Mouse (Mus musculus) hindbrain, embryonic 15.5 days (tissue): ENCODE measurements at regions not wholly inside any gene's neighbourhood (a gene's known extent, or its start where the extent isn't known, plus 50 kb on each side); places are given as distances from the start of the nearest gene placed in this dataset.
A peak's percentile ranks its signal among the peaks of the same experiment; 100 is the strongest.

Source experiments
- ATAC-seq: fragments of 200-750 bp; cut with Nextera tagmentation; 2 replicates; pipeline ENCODE4 v1.8.0; 2017; ENCODE audit warnings: low read depth, moderate number of reproducible peaks, moderate TSS enrichment; ENCODE audit not compliant: low FRiP score
- H3K27ac ChIP-seq: fragments of 300-500 bp; sonication (generic); replicated peaks from 2 replicates; pipeline ENCODE4 v1.5.1; 2015; ENCODE audit warnings: mild to moderate bottlenecking, inconsistent platforms
- H3K27me3 ChIP-seq: fragments of 300-500 bp; sonication (generic); 2 replicates; pipeline ENCODE4 v1.6.1; 2015; ENCODE audit warnings: control low read depth, inconsistent platforms
- H3K36me3 ChIP-seq: fragments of 300-500 bp; sonication (generic); 2 replicates; pipeline ENCODE4 v1.6.1; 2015; ENCODE audit warnings: control low read depth, inconsistent platforms
- H3K4me1 ChIP-seq: fragments of 300-500 bp; sonication (generic); replicated peaks from 2 replicates; pipeline ENCODE4 v1.6.1; 2015; ENCODE audit warnings: control low read depth, inconsistent platforms
- H3K4me2 ChIP-seq: fragments of 300-500 bp; sonication (generic); 2 replicates; pipeline ENCODE4 v1.6.1; 2015; ENCODE audit warnings: moderate library complexity, mild to moderate bottlenecking, inconsistent platforms
- H3K4me3 ChIP-seq: fragments of 300-500 bp; sonication (generic); 2 replicates; pipeline ENCODE4 v1.5.1; 2015; ENCODE audit warnings: mild to moderate bottlenecking, inconsistent platforms
- H3K9ac ChIP-seq: fragments of 300-500 bp; sonication (generic); 2 replicates; pipeline ENCODE4 v1.6.1; 2015; ENCODE audit warnings: inconsistent platforms
- H3K9me3 ChIP-seq: fragments of 300-500 bp; sonication (generic); 2 replicates; pipeline ENCODE4 v1.6.1; 2016; ENCODE audit warnings: control low read depth, inconsistent platforms
- WGBS: fragments of 180-500 bp; shearing (Covaris S2); methylation state at CpG from one replicate; pipeline ENCODE4 v1.1.7; 2015; 5-methylcytosine and 5-hydroxymethylcytosine counted together

DNA sequence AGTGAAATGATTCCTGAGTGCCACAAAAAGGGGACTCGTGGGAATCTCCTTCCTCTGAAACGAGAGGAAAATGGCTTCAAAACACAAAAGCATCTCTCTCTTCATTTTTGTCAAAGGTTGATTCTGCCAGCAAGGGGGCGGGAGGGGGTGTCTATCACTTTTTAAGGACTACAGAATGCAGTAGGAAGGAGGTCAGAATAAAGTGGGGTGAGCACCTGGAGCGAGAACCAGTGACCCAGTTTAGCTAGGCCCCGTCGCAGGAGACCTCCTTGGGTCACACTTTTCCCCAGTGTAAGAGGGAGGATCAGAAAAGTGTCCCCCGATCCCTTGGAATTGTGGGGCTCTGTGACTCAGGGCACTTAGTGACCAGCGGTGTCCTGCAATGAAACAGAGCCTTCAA lies 133.1 kb downstream of the Tgfb2 start:
- no peaks in the 10 kb centered on the region for H3K9me3 ChIP-seq
- no peak overlapping the region for H3K27ac ChIP-seq
- no peaks in the 10 kb centered on the region for H3K4me1 ChIP-seq
- H3K9ac ChIP-seq: no peak overlapping the region
- no peak overlapping the region for H3K4me2 ChIP-seq
- no peaks in the 10 kb centered on the region for H3K27me3 ChIP-seq
- H3K4me3 ChIP-seq: no peak overlapping the region
- no peak for ATAC-seq
- 88% methylated on average over 8 of the region's 8 CpGs for WGBS
- H3K36me3 ChIP-seq: no peaks in the 10 kb centered on the region

DNA sequence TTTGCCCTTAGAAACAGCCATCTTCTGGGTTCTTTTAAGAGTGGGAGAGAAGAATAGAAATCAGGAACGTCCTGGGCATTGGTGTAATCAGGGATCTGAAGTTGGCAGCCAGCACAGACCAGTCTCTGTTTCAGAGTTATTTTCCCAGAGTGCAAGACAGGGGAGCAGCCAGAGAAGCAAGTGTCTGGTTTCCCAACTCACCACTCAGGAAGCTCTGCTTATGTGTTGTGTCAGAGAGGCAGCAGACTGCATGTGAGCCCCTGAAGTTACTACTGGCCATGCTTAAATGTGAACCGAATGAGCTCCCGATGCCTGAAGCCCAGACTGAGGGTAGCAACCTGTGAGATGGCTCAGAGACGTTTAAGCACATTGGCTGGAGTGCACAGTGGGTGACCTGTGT lies 133.7 kb downstream of the Tgfb2 start:
- no peaks in the 10 kb centered on the region; the same call in 1 of the 2 replicates for H3K4me1 ChIP-seq
- 68% methylated on average over 4 of the region's 4 CpGs for WGBS
- H3K27me3 ChIP-seq: no peaks in the 10 kb centered on the region
- no peak overlapping the region for H3K4me2 ChIP-seq
- no peak for ATAC-seq
- H3K9ac ChIP-seq: no peak overlapping the region
- no peaks in the 10 kb centered on the region for H3K36me3 ChIP-seq
- H3K27ac ChIP-seq: no peak overlapping the region
- H3K9me3 ChIP-seq: no peaks in the 10 kb centered on the region
- H3K4me3 ChIP-seq: no peak overlapping the region

DNA sequence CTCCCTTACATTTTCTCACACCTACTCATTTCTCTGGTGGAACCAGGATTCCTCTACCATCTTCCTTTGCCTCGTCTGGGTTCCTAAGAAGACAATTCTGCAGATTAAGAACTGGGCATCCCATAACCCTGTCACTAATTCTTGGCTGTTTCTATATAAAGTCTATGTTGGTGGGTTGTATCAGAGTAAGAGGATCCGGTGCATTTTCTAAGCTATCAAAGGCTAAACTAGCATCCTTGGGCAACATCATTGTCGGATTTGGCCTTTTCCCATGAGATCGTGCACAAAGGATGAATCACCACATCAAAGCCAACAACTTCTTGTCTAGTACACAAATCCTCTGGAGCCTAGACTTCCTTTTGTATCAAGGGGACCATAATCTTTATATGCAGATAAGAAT lies 137.3 kb downstream of the Tgfb2 start:
- H3K27ac ChIP-seq: no peak overlapping the region
- H3K4me3 ChIP-seq: no peak overlapping the region
- H3K4me2 ChIP-seq: no peak overlapping the region
- no peaks in the 10 kb centered on the region for H3K27me3 ChIP-seq
- no peaks in the 10 kb centered on the region for H3K9me3 ChIP-seq
- no peaks in the 10 kb centered on the region for H3K36me3 ChIP-seq
- H3K4me1 ChIP-seq: no peaks in the 10 kb centered on the region; the same call in 1 of the 2 replicates
- 85% methylated on average over 4 of the region's 4 CpGs for WGBS
- H3K9ac ChIP-seq: no peak overlapping the region
- no peak for ATAC-seq

DNA sequence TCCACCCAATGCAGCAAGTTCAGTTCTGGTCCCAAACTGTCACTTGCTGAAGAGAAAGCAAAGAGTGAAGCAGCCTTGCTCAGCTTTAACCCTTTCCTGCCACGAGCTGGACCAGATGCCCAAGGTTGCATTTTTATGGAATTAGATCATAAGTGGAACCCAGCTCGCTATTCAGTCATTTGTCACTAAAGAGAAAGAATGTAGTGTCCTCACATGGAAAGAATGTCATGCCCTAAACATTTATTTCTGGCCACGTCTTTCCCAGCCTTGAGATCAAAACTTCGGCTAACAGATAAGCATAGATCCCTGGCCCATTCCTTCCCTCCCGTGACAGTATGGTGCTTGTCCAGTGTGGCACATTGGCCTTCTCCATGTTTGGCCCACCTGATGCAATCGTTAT lies 137.7 kb downstream of the Tgfb2 start:
- ATAC-seq: no peak
- WGBS: 78% methylated on average over 6 of the region's 6 CpGs
- H3K27me3 ChIP-seq: no peaks in the 10 kb centered on the region

DNA sequence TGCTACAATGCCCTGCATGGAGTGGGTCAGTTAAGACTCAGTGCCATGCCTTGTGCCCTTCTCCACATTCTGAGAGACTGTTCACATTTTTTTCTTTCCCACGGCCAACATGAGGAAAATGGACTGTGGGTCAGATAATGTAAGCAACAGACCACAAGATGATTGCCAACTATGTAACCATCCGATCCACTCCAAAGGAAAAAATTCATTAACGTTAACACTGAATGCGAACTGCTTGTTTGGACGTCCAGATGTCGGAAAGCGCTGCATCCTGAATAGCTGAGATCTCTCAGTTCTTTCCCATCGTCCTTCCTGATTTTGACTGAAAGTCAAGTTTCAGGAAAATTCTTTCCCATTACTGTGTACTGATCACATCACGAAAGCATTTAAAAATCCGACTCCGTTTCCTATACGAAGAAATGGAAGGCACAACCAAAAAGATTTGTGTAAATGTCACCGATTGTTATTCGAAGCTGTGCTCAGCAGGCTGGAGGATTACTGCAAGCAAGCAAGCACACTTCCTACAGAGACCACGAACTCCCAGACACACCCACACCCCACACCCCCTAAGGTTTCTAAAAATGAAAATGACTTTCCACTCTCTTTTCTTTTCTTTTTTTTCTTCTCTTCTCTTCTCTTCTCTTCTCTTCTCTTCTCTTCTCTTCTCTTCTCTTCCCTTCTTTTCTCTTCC lies 138.5 kb downstream of the Tgfb2 start:
- no peaks in the 10 kb centered on the region; the same call in 1 of the 2 replicates for H3K4me1 ChIP-seq
- WGBS: 20% methylated on average over 15 of the region's 15 CpGs
- ATAC-seq: no peak
- peak overlapping the region; percentile 23 for H3K4me2 ChIP-seq
- no peaks in the 10 kb centered on the region for H3K9me3 ChIP-seq
- no peaks in the 10 kb centered on the region for H3K36me3 ChIP-seq
- no peaks in the 10 kb centered on the region for H3K27me3 ChIP-seq
- no peak overlapping the region for H3K9ac ChIP-seq
- H3K27ac ChIP-seq: no peak overlapping the region
- no peak overlapping the region for H3K4me3 ChIP-seq

More for the DNA sequence above, 137.7 kb downstream of the Tgfb2 start:
- Histone ChIP-seq H3K4me1 (no peaks in the 10 kb centered on the region; the same call in 1 of the 2 replicates), H3K4me3 (no peak overlapping the region), H3K9me3 (no peaks in the 10 kb centered on the region), H3K4me2 (no peak overlapping the region), H3K36me3 (no peaks in the 10 kb centered on the region), H3K9ac (no peak overlapping the region), H3K27ac (no peak overlapping the region)

DNA sequence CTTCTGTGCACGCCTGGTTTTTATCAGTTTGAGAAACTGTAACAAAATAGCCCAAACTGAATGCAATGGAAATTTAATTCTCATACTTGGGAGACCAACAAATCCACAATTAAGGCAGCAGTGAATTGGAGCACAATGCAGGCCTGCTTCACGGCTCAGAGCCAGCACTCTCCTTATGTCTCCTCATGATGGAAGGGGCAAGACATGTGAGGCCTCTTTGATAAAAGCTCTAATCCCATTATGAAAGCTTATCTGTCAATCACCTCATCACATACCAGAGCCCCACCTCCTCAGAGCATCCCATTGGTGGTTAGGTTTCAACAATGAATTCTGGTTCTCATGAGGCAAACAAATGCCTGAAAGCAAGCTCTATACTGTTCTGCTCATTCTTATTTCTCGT lies 143.8 kb downstream of the Tgfb2 start:
- no peak overlapping the region for H3K4me3 ChIP-seq
- no peak overlapping the region for H3K4me2 ChIP-seq
- no peaks in the 10 kb centered on the region for H3K9me3 ChIP-seq
- no peaks in the 10 kb centered on the region for H3K36me3 ChIP-seq
- no peak overlapping the region for H3K27ac ChIP-seq
- no peaks in the 10 kb centered on the region for H3K27me3 ChIP-seq
- no peak for ATAC-seq
- WGBS: 67% methylated on average over 3 of the region's 3 CpGs
- no peak overlapping the region for H3K9ac ChIP-seq
- H3K4me1 ChIP-seq: no peaks in the 10 kb centered on the region; the same call in 1 of the 2 replicates

DNA sequence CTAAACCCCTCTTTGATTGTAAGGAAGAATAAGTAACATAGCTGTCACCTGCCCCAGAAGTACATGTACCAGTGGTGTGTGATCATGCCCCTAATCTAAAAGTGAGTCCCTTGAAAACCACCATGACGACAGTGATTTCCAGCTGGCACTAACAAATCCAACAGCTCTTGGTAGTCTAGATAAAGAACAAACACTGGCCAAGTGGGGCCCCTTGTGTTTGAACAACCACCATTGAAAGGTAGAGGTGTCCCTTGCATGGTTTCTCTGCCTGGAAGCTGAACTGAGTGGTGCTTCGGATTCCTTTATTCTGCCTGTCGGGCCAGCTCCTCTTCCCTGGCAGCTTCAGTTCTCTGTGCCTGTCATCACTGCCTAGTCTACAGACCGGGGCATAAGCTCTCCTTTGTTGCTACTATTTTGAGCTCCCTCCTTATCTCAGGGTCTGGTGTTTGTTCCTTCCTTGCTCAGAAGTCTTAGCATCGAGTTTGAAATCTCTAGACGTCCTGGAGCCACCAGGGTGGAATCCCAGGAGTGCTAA lies 150.3 kb downstream of the Tgfb2 start:
- no peak for ATAC-seq
- Histone ChIP-seq H3K4me2 (no peak overlapping the region), H3K27me3 (no peaks in the 10 kb centered on the region), H3K36me3 (no peaks in the 10 kb centered on the region), H3K4me1 (no peaks in the 10 kb centered on the region), H3K9ac (no peak overlapping the region), H3K9me3 (no peaks in the 10 kb centered on the region), H3K4me3 (no peak overlapping the region), H3K27ac (no peak overlapping the region)
- 65% methylated on average over 6 of the region's 6 CpGs for WGBS

DNA sequence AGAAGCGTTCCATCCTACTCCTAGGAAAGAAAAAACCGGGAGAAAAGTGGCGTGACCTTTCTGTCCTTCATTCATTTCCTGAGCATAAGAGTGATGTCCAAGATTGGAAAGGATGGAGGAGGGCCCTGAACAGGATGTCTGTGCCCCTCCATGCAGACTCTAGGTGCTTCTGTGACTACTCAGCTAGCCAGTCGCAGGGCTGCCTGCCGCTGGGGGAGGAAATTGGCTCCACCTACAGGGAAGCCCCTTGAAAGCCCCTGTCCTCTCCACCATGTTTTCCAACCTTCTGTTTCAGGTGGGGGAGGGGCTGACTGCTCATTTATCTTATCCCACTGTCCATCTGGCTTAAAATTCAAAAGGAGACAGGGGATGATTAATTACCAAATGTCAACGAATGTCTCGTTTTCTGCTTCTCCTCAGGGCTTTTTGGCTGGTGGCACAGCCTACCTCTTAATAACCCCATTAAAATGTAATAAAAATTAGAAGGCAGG lies 151.2 kb downstream of the Tgfb2 start:
- H3K4me1 ChIP-seq: no peaks in the 10 kb centered on the region
- 58% methylated on average over 7 of the region's 7 CpGs for whole genome bisulfite sequencing
- H3K4me2 ChIP-seq: no peak overlapping the region
- no peaks in the 10 kb centered on the region for H3K27me3 ChIP-seq
- no peaks in the 10 kb centered on the region for H3K36me3 ChIP-seq
- no peak overlapping the region for H3K9ac ChIP-seq
- no peak for ATAC-seq
- no peak overlapping the region for H3K27ac ChIP-seq
- no peak overlapping the region for H3K4me3 ChIP-seq
- no peaks in the 10 kb centered on the region for H3K9me3 ChIP-seq

DNA sequence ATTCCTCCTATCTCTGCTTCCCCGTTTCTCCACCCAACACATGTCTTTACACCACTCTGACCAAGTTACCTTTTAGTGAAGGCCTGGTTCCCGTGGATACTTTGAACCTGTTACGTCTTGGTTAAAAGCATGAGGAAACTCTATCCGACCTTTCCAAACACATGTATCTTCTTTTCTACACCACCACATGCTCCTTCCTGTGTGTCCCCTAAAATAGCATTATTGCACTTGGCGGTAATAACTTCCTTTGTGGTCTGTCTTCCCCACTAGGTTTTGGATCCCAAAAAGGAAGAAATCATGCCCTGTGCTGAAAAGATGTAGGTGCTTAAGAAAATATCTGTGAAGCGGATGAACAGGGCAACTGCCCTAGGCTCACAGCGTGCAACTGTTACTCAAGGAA lies 153.1 kb downstream of the Tgfb2 start:
- no peaks in the 10 kb centered on the region for H3K9me3 ChIP-seq
- H3K4me1 ChIP-seq: no peaks in the 10 kb centered on the region
- no peak overlapping the region for H3K27ac ChIP-seq
- no peak overlapping the region for H3K4me2 ChIP-seq
- H3K4me3 ChIP-seq: no peak overlapping the region
- ATAC-seq: no peak
- no peaks in the 10 kb centered on the region for H3K36me3 ChIP-seq
- no peak overlapping the region for H3K9ac ChIP-seq
- 92% methylated on average over 7 of the region's 7 CpGs for WGBS
- H3K27me3 ChIP-seq: no peaks in the 10 kb centered on the region

DNA sequence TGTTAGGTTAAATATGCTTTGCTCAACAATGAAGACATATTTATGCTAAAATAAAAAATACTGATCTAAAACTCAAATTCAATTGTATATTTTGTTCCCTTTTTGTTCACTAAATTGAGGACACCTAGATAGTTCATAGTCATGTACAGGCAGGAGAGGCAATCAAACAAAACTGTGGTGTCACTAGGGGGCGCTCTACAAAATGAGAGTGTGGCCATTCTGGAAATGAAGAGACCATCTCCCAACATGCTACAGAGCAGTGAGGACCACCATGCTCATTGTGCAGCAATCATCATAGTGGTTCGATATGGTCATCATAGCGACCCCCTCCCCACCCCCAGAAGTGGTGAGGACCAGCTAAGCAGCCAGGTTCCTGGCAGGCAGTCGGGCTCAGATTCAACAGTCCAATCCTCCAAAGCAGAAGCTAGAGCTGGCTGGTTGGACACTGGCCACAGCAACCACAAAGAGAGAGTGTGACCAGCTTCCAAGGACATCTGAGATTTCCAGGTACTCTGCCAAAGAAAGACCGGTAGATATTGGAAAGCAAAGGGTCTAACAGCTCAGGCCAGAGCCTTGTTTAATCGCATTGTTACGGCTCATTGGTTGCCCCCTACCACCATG lies 155.4 kb downstream of the Tgfb2 start:
- no peak overlapping the region for H3K27ac ChIP-seq
- WGBS: 75% methylated on average over 7 of the region's 7 CpGs

DNA sequence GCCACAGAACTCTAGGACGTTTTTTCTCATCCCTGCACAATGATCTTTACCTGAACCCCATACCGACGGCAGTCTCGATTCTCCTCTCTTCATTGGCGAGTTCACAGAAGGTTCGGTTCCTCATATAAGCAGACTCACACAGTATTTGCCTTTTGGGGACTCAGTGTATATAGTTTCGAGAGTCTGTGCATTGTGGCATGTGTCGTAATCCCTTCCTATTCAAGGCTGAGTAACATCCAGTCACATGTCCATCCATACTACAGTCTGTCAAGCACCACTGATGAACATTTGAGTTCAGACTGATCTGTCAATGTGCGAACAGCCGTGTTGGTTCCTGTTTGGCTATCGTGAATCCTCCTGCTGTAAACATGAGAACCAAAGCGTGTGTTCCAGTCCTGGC lies 156.6 kb downstream of the Tgfb2 start:
- H3K4me1 ChIP-seq: 0 out of 2 replicates have a peak, but pooled peaks cover 6% of the 10 kb centered on the region
- H3K36me3 ChIP-seq: no peaks in the 10 kb centered on the region
- WGBS: 94% methylated on average over 12 of the region's 12 CpGs
- no peak overlapping the region for H3K4me2 ChIP-seq
- no peak overlapping the region for H3K9ac ChIP-seq
- no peaks in the 10 kb centered on the region for H3K27me3 ChIP-seq
- no peak overlapping the region for H3K27ac ChIP-seq
- no peak overlapping the region for H3K4me3 ChIP-seq
- H3K9me3 ChIP-seq: no peaks in the 10 kb centered on the region
- ATAC-seq: no peak

More for the DNA sequence above, 155.4 kb downstream of the Tgfb2 start:
- Histone ChIP-seq H3K4me3 (no peak overlapping the region), H3K9me3 (no peaks in the 10 kb centered on the region), H3K9ac (no peak overlapping the region), H3K4me2 (no peak overlapping the region), H3K4me1 (0 out of 2 replicates have a peak, but pooled peaks cover 6% of the 10 kb centered on the region), H3K27me3 (no peaks in the 10 kb centered on the region), H3K36me3 (no peaks in the 10 kb centered on the region)
- ATAC-seq: peak; percentile 69; the same call in 1 of the 2 replicates

DNA sequence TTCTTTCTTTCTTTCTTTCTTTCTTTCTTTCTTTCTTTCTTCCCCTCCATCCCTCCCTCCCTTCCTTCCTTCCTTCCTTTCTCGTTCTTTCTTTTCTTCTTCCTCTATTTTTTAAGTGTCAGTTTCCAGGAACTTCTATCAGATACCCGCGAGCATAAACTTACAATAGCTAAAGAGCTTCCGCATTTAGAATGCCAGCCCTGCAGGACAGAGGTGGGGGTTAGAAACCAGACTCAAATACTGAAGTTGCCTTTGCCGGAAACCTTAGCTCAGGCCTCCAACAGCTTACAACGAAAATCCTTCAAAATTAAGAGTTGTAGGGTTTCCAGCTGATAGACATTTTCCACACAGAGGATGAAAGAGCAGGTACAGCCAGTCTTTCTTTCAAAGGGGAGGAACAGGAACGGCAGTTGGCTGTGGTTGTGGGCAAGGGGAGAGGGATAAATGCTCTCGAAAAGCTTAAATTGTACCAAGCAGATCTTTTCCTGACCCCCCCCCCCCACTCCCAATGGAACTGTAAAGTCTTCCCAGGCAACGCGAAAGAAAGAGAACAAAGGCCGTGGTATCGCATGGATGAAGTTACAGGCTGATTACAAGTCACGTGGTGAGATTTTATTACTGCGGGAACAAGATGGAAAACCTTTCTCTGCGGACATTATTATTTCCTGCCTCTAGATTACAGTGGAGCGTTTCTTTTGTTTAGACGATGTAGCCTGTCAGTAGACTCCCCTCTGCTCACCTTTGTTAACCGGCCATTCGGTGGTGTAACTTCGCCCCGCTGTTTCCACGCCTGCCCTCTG lies 159.2 kb downstream of the Tgfb2 start:
- no peak overlapping the region for H3K27ac ChIP-seq
- peak overlapping the region; percentile 30 for H3K4me2 ChIP-seq
- no peaks in the 10 kb centered on the region for H3K27me3 ChIP-seq
- no peaks in the 10 kb centered on the region for H3K36me3 ChIP-seq
- WGBS: 39% methylated on average over 22 of the region's 22 CpGs
- 0 out of 2 replicates have a peak, but pooled peaks cover 6% of the 10 kb centered on the region for H3K4me1 ChIP-seq
- no peak overlapping the region for H3K4me3 ChIP-seq
- no peaks in the 10 kb centered on the region for H3K9me3 ChIP-seq
- ATAC-seq: no peak
- H3K9ac ChIP-seq: no peak overlapping the region
